Mouse (Mus musculus) ovary, postnatal 36 days (tissue): ENCODE data around the gene Rad51b.

Source experiments
- DNase-seq: peaks from one replicate; pipeline ENCODE4 v3.0.0; 2022; ENCODE audit warnings: low spot score, mixed read lengths

Gene Rad51b

GRCm38 (mm10) chr12:79331722-79332121 is 34.6 kb downstream of the Rad51b start:
- DNase-seq: no peak

GRCm38 (mm10) chr12:79338791-79339190 is 41.7 kb downstream of the Rad51b start:
- no peak for DNase-seq

- DNase-seq: no peak
Measured at GRCm38 (mm10) chr12:79340513-79340912, 43.4 kb downstream of the Rad51b start.

GRCm38 (mm10) chr12:79341291-79341845 is 44.3 kb downstream of the Rad51b start:
- DNase-seq: no peak

- DNase-seq: no peak
Measured at GRCm38 (mm10) chr12:79346198-79346733, 49.2 kb downstream of the Rad51b start.

- DNase-seq: no peak
Measured at GRCm38 (mm10) chr12:79347643-79348042, 50.6 kb downstream of the Rad51b start.

GRCm38 (mm10) chr12:79351461-79351860 is 54.4 kb downstream of the Rad51b start:
- no peak for DNase-seq

GRCm38 (mm10) chr12:79352086-79352741 is 55.1 kb downstream of the Rad51b start:
- DNase-seq: no peak

GRCm38 (mm10) chr12:79352742-79353114 is 55.6 kb downstream of the Rad51b start:
- no peak for DNase-seq

- no peak for DNase-seq
Measured at GRCm38 (mm10) chr12:79353356-79353755, 56.3 kb downstream of the Rad51b start.

GRCm38 (mm10) chr12:79354621-79355020 is 57.5 kb downstream of the Rad51b start:
- no peak for DNase-seq

- DNase-seq: no peak
Measured at GRCm38 (mm10) chr12:79356138-79356537, 59.1 kb downstream of the Rad51b start.

GRCm38 (mm10) chr12:79357631-79358030 is 60.5 kb downstream of the Rad51b start:
- DNase-seq: no peak

- DNase-seq: no peak
Measured at GRCm38 (mm10) chr12:79358613-79359218, 61.6 kb downstream of the Rad51b start.

- no peak for DNase-seq
Measured at GRCm38 (mm10) chr12:79359404-79359803, 62.3 kb downstream of the Rad51b start.

- DNase-seq: no peak
Measured at GRCm38 (mm10) chr12:79362219-79362618, 65.1 kb downstream of the Rad51b start.

- no peak for DNase-seq
Measured at GRCm38 (mm10) chr12:79364284-79364683, 67.2 kb downstream of the Rad51b start.

GRCm38 (mm10) chr12:79368818-79369217 is 71.7 kb downstream of the Rad51b start:
- DNase-seq: no peak

- no peak for DNase-seq
Measured at GRCm38 (mm10) chr12:79369512-79370165, 72.6 kb downstream of the Rad51b start.

- DNase-seq: no peak
Measured at GRCm38 (mm10) chr12:79372697-79373096, 75.6 kb downstream of the Rad51b start.

GRCm38 (mm10) chr12:79377378-79377777 is 80.3 kb downstream of the Rad51b start:
- DNase-seq: no peak

- no peak for DNase-seq
Measured at GRCm38 (mm10) chr12:79377861-79378260, 80.8 kb downstream of the Rad51b start.

- no peak for DNase-seq
Measured at GRCm38 (mm10) chr12:79380190-79380589, 83.1 kb downstream of the Rad51b start.
